Mouse (Mus musculus) liver, embryonic 14.5 days (tissue): Measurements from ENCODE around the gene Actr1b. TPM values are rescaled to one million over a fixed set of nuclear protein-coding genes. Genes with fewer than 3 reads are reported as not detected.

Source experiments
- ATAC-seq: fragments of 200-750 bp; cut with Nextera tagmentation; 2 replicates; pipeline ENCODE4 v1.8.0; 2017; ENCODE audit warnings: moderate number of reproducible peaks, mild to moderate bottlenecking, moderate library complexity; ENCODE audit not compliant: insufficient read depth
- DNase-seq, 3 experiments: peaks; one replicate each; pipeline ENCODE4 v3.0.0-alpha.2; 2012 to 2013; ENCODE audit warnings: low read depth in 3 of 3, low spot score in 3 of 3
- H3K27ac ChIP-seq: fragments of 300-500 bp; sonication (generic); 2 replicates; pipeline ENCODE4 v1.5.1; 2014; ENCODE audit warnings: moderate library complexity, mild to moderate bottlenecking, control low read depth, inconsistent platforms
- H3K27me3 ChIP-seq: fragments of 300-500 bp; sonication (generic); 2 replicates; pipeline ENCODE4 v1.6.1; 2014; ENCODE audit warnings: mild to moderate bottlenecking, low read length, moderate library complexity; ENCODE audit not compliant: control insufficient read depth, insufficient read depth
- H3K36me3 ChIP-seq: fragments of 300-500 bp; sonication (generic); replicated peaks from 2 replicates; pipeline ENCODE4 v1.6.1; 2014; ENCODE audit warnings: low read depth; ENCODE audit not compliant: control insufficient read depth, insufficient read depth
- H3K4me1 ChIP-seq, 2 experiments: fragments of 200-500 bp in 1 of 2; fragments of 300-500 bp in 1 of 2; sonication (generic) in 1 of 2; replicated peaks; 2 replicates each; pipeline ENCODE4 v1.6.1; 2012 to 2014; ENCODE audit warnings: antibody characterized with exemption in 1 of 2, inconsistent platforms in 1 of 2, low read length in 1 of 2; ENCODE audit not compliant: control insufficient read depth in 2 of 2, insufficient read depth in 2 of 2
- H3K4me2 ChIP-seq: fragments of 300-500 bp; sonication (generic); 2 replicates; pipeline ENCODE4 v1.6.1; 2014; ENCODE audit warnings: low read depth, mild to moderate bottlenecking, control low read depth, moderate library complexity
- H3K4me3 ChIP-seq, 2 experiments: fragments of 200-500 bp in 1 of 2; fragments of 300-500 bp in 1 of 2; sonication (generic) in 1 of 2; 2 replicates each; pipeline ENCODE4 v1.5.1; 2012 to 2014; ENCODE audit warnings: low read depth in 2 of 2, low read length in 2 of 2, mild to moderate bottlenecking in 2 of 2, control low read depth in 1 of 2, inconsistent platforms in 1 of 2, moderate library complexity in 1 of 2; ENCODE audit not compliant: insufficient read depth in 1 of 2
- H3K9ac ChIP-seq: fragments of 300-500 bp; sonication (generic); replicated peaks from 2 replicates; pipeline ENCODE4 v1.6.1; 2014; ENCODE audit warnings: mild to moderate bottlenecking, control low read depth, moderate library complexity
- H3K9me3 ChIP-seq: fragments of 300-500 bp; sonication (generic); 2 replicates; pipeline ENCODE4 v1.6.1; 2016; ENCODE audit warnings: low read length, mixed read lengths; ENCODE audit not compliant: control insufficient read depth
- CTCF ChIP-seq: IDR thresholded peaks from 2 replicates; pipeline ENCODE4 v1.5.1; 2016; ENCODE audit warnings: antibody characterized with exemption, low read depth, control low read depth
- EP300 ChIP-seq: IDR thresholded peaks from 2 replicates; pipeline ENCODE4 v1.6.1; 2016; ENCODE audit warnings: antibody characterized with exemption, low read depth
- WGBS: fragments of 180-500 bp; shearing (Covaris S2); extraction: QIAGEN DNeasy Blood & Tissue Kit; methylation state at CpG from one replicate; pipeline ENCODE4 v1.1.7; 2014; ENCODE audit not compliant: insufficient replicate concordance; 5-methylcytosine and 5-hydroxymethylcytosine counted together
- polyA plus RNA-seq, 2 experiments: library from polyadenylated mRNA; depleted of rRNA in 1 of 2; stranded (reverse) in 1 of 2; unstranded in 1 of 2; fragments of >200 nt; fragmentation: Nextera tagmentation in 1 of 2; extraction: Ambion mirVana in 1 of 2; gene quantifications; 2 replicates each; pipeline versions ENCODE4 v1.2.1 to v1.2.3; 2012 to 2014

Actr1b gene
- polyA plus RNA-seq, 2 experiments: 21.4 to 27.5 TPM

DNA sequence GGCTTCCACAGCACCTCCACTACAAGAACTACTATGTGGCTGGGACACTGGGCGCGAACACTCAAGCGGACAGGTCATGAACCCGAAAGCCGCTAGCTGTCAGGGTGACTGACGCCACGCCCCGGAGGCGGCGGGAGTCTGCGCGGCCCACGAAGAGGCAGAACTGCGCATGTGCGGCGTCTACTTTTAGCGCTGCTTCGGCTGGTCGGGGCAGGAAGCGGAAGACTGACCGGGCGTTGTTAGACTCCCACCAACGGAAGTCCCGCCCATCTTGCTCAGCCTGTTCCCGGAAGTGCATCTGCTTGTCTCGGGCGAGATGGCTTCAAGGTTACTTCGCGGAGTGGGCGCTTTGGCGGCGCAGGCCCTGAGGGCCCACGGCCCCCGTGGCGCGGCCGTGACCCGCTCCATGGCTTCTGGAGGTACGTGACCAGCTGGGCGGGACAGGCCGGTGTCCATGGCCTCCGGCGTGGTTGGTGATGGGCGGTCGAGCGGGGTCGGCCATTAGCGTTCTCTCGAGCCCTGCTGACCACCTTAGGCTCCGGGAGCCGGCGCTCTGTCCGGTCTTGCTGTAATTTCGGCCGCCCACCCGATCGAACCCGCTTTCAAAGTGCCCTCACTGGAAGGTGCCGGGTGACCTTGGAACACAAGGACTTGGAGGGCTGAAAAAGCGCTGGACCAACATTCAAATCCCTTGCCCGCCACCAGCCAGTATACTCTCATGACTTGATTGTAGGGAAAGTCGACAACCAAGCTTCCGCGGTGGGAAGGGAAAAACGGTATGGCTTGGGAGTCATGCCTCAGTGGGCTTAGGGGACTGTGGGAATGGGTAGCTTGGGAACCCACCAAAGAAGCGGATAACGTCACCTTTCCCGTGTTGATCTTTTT, 22.7 kb downstream of the Actr1b start, which contains the start of gene Cox5b:
Cox5b (plus strand) TSS at position 179 of the 885 bp plus-strand sequence.
- H3K4me3 ChIP-seq: peak within 1 kb of the TSS; percentile 94 to 95
- peak; percentile 97 to 98 (median 98) for DNase-seq
- H3K27ac ChIP-seq: peak within 1 kb of the TSS; percentile 44
- peaks cover 6 to 10% of the 10 kb centered on the region in 2 experiments; a peak in 3 of 4 replicates for H3K4me1 ChIP-seq
- H3K9me3 ChIP-seq: no peaks in the 10 kb centered on the region
- H3K36me3 ChIP-seq: peaks cover 14% of the 10 kb centered on the region
- TF ChIP-seq EP300: no peak
- TF ChIP-seq CTCF: 0 out of 2 replicates have a peak, but pooled peaks have one; percentile 7
- H3K27me3 ChIP-seq: no peaks in the 10 kb centered on the region
- H3K9ac ChIP-seq: peak within 1 kb of the TSS; percentile 91
- peak within 1 kb of the TSS; percentile 84 for H3K4me2 ChIP-seq
- under 1% methylated on average over 68 of the region's 68 CpGs for WGBS
- ATAC-seq: peak; percentile 96

DNA sequence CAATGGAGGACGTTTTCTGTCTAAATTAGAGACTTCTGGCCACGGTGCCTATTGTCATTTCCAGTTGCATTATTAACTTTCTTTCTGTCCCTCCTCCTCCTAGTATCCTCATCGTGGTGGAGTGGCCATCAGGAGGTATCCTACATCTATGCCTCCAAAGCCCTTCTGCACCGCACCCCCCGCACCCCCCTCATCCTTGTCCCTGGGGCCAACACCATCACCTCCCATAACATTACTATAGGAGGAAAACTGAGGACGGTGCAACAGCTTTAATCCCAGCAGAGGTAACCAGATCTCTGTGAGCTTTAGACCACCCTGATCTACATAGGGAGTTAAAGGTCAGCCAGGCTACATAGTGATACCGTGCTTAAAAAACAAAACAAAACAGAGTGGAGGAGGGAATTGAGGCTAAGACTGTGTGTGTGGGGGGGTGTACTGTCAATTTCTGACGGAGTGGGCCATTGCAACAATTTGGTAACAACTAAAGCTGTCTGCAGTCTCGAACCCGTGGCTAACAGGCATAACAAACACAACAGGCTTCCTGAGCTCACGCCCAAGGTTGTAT, 23.5 kb downstream of the Actr1b start:
- no peaks in the 10 kb centered on the region for H3K27me3 ChIP-seq
- TF ChIP-seq CTCF (no peak), EP300 (no peak)
- H3K4me2 ChIP-seq: peak overlapping the region; percentile 84
- peak overlapping the region; percentile 34 for H3K27ac ChIP-seq
- H3K4me1 ChIP-seq: peaks cover 6 to 10% of the 10 kb centered on the region in 2 experiments; a peak in 3 of 4 replicates
- no peaks in the 10 kb centered on the region for H3K9me3 ChIP-seq
- 53% methylated on average over 11 of the region's 11 CpGs for WGBS
- peak overlapping the region; percentile 69 to 95 for H3K4me3 ChIP-seq
- H3K36me3 ChIP-seq: peaks cover 14% of the 10 kb centered on the region
- ATAC-seq (peak; percentile 4; the same call in 1 of the 2 replicates), DNase-seq (no peak)
- H3K9ac ChIP-seq: peak overlapping the region; percentile 64

DNA sequence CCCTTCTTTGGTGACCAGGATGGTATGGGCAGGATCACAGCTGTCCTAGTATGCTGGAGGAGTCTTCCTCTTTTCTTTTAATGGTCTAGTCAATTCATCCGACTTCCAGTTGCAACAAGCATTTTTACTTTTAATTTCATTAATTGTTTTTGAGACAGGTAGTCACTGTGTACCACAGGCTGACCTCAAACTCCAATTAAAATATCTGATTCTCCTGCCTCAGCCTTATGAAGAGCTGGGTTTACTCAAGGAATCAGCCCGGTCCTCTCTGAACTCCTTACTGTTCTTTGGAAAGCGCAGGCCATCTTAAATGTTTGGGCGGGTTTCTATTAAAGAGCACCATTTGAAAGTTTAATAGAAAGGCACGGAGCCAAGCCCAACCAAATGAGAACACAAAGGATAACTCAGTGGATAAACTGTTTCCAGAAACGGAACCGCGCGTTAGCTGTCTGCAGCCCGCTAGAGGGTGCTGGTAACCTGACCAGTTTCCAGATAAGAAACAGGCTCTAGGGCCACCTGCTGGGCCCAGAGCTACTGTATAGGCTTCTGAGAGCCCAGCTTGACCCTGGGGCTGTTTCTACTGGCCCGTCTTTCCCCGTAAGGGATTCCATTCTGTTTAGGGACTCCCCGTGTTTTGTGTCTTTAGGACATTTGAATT, 30.3 kb downstream of the Actr1b start:
- Histone ChIP-seq H3K4me2 (no peak overlapping the region), H3K4me3 (no peak overlapping the region), H3K9me3 (no peaks in the 10 kb centered on the region), H3K36me3 (no peaks in the 10 kb centered on the region), H3K9ac (no peak overlapping the region), H3K27me3 (no peaks in the 10 kb centered on the region), H3K4me1 (no peaks in the 10 kb centered on the region), H3K27ac (no peak overlapping the region)
- ATAC-seq (peak; percentile 66; the same call in 1 of the 2 replicates), DNase-seq (peak; percentile 44 to 55 (median 49))
- WGBS: 10% methylated on average over 13 of the region's 13 CpGs
- TF ChIP-seq CTCF: peak; percentile 90
- no peak for TF ChIP-seq EP300

DNA sequence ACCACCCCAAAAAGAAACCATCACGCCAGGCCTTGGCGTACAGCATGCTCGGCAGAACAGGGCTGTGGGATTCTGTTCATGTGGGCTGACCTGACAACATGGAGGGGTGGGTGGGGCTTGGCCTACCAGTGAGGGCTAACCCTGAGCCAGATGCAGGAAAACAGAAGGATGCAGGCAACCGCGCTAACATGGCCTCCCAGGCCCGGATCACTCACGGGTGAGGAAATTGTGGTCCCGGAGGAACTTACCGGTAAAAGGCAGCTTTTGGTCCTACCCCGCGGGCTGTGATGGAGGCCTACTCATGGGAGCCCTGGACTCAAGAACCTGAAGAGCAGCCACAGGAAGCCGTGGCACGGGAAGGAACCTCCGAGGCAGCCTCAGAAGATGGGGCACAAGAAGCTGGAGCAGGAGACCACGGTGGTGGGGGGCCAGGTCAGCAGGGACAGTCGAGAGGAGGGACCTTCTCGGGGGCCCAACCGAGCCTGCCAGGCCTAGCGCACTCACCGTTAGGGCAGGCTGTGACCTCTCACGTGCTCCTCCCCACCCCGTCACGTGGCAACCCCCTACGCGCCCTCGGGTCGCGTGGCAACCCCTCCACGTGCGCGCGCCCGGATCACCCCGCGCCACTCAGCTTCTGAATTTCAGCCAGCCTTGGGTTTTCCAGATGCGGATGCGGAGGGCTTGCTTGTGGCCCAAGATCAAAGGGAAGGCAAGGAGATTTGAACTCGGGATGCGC, 31.4 kb downstream of the Actr1b start, which contains the start of gene Fam178b:
Fam178b (minus strand) TSS at position 564 of the 736 bp plus-strand sequence.
- H3K36me3 ChIP-seq: no peaks in the 10 kb centered on the region
- no peaks in the 10 kb centered on the region for H3K9me3 ChIP-seq

More for the DNA sequence above, 31.4 kb downstream of the Actr1b start, which contains the start of gene Fam178b:
- Histone ChIP-seq H3K9ac (no peak within 1 kb of the TSS), H3K4me3 (no peak within 1 kb of the TSS), H3K27me3 (no peaks in the 10 kb centered on the region), H3K27ac (no peak within 1 kb of the TSS), H3K4me1 (no peaks in the 10 kb centered on the region), H3K4me2 (no peak within 1 kb of the TSS)
- WGBS: 81% methylated on average over 39 of the region's 39 CpGs
- no peak for DNase-seq
- TF ChIP-seq CTCF: no peak
- TF ChIP-seq EP300: no peak
- no peak for ATAC-seq
